Comparison of ENCODE assay signal across 18 mouse cellular contexts in the genomic region with DNA sequence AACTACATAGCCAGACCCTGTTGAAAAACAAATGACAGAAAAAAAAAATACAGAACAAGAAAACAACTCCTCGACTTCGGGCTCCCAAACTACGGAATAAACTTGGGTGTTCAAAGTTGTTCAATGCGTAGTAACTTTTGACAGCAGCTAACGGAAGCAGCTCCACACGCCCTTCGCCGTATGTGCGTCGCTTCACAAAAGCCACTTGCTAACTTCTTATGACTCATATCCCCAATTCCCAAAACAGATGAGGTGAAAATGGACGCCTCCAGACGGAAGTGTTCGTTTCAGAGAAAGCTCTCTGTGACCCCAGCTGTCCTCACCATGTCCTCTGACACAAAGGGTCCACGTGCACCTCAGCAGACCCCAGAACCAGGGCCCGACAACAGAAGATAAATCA. TPM values are rescaled to one million over a fixed set of nuclear protein-coding genes. Genes with fewer than 3 reads are reported as not detected.
DNase-seq lines count a peak whose midpoint lies in the region; ATAC-seq lines count a peak whose summit lies in the region.
"Had no signal": no experiment of that assay in that cellular context is flagged by ENCODE, and none has a peak within 500 bp of the region (broad histone marks: within the 10 kb centered on the region; RNA-seq: fewer than 3 reads in every experiment).

No protein-coding gene starts in this region.

- DNase-seq in frontal cortex, adult 2 months (ENCODE audit: extremely low spot score in 1 of 2, low spot score in 1 of 2) = no peak
- peak; percentile 52 for DNase-seq in induced T-regulatory cell, adult 2 months (ENCODE audit: low read depth)
- no peak for DNase-seq in neural tube, embryonic 10.5 days (ENCODE audit: extremely low spot score, low spot score)
- DNase-seq in heart, postnatal 14 days = no peak
- DNase-seq: adrenal gland, adult 8-10 months; adrenal gland, postnatal 25 days; cerebellum, adult 18-20 months; cerebellum, adult 9-10 months; cerebellum, postnatal 14 days; gastrocnemius, postnatal 10 days; gastrocnemius, postnatal 36 days; heart, adult 2 months had no signal

- intact Hi-C loops in heart, postnatal 14 days (cut with DNase I) = no loop called here

- ATAC-seq in frontal cortex, adult (ENCODE audit: low TSS enrichment) = peak; percentile 59; the same call in 1 of the 2 replicates
- peak; percentile 19 for ATAC-seq in CD4-positive, CD25-positive, alpha-beta regulatory T cell, adult 4 months
- ATAC-seq: activated CD4-positive, CD25-positive, alpha-beta regulatory T cell, adult 4 months; forebrain, embryonic 13.5 days; forebrain, embryonic 16.5 days; intestine, embryonic 16.5 days had no signal

RNA-seq across cellular contexts. Expression of gene Ubash3b, which starts 17.7 kb away (rescaled TPM):
- 18.6 and 19.1 TPM in 2 replicates for polyA plus RNA-seq in frontal cortex, adult 2 months (2012; rRNA removed)
- 10 to 100 TPM; 25.1 to 27.5 TPM for polyA plus RNA-seq in CD4-positive, CD25-positive, alpha-beta regulatory T cell, adult 4 months (2017; shearing (Covaris generic))
- 1 to 10 TPM; 1.7 to 1.8 TPM for total RNA-seq in heart, postnatal 14 days (2021)
